Mouse (Mus musculus): ENCODE results near the gene Mpeg1. TPM values are rescaled to one million over a fixed set of nuclear protein-coding genes. Genes with fewer than 3 reads are reported as not detected.

Gene Mpeg1
- polyA plus RNA-seq, 1 experiment from 2014 or later, result 0.97 TPM

DNA sequence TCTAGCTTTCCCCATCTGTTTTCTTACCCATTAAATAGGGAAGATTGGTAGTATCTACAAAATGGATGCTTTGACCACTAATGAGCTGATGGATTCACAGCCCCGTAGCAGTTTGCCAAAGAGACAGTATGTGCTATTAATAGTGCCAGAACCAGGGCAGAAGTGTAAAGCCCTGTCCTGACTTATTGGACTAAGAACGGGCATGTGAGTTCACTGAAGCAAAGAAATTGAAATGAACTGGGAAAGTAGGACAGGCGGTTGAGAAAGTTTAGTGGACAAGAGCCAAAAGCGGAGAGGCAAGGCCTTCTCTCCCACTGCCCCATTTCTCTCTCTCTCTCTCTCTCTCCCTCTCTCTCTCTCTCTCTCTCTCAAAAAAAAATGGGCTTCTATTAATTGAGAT lies 23.6 kb downstream of the Mpeg1 start:
- Histone ChIP-seq H3K27ac (ENCODE audit: low read depth) (no peak overlapping the region), H3K4me3 (ENCODE audit: low read depth, low read length) (no peak overlapping the region), H3K9ac (ENCODE audit: low read length) (no peak overlapping the region), H3K36me3 (ENCODE audit: control insufficient read depth, insufficient read depth, low read length) (peaks cover 72% of the 10 kb centered on the region), H3K27me3 (replicated peaks; ENCODE audit: control insufficient read depth, insufficient read depth, low read length) (no peaks in the 10 kb centered on the region), H3K4me1 (replicated peaks; ENCODE audit: control insufficient read depth, insufficient read depth, low read length) (peaks cover 13% of the 10 kb centered on the region), H3K9me3 (ENCODE audit: control insufficient read depth, low read length) (no peaks in the 10 kb centered on the region), H3K4me2 (ENCODE audit: low read length) (no peak overlapping the region)
- no peak for DNase-seq (ENCODE audit: low spot score)
- WGBS, result 81% methylated on average over 4 of the region's 4 CpGs
- no peak for ATAC-seq (replicated peaks; ENCODE audit: low FRiP score, low TSS enrichment, low read depth)

DNA sequence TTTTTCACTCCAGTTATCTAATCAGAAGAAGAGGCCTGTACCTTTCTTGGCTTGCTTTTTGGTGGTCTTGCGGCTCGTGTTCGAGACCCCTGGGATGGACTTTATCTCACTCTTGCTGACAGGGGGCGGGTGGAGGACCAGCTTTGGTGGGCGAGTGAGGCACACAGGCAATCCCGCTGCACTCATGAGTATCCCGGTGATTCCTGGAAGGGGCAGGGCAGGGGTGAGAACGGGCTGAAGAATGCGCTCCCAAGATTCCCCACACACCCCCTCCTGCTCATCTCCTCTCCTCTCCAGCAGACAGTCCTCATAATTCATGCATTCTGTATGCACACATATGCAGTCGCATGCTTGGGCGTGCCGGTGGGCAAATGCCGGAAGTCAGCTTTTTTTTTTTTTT lies 24.6 kb downstream of the Mpeg1 start:
- peaks cover 69% of the 10 kb centered on the region for H3K36me3 ChIP-seq (ENCODE audit: control insufficient read depth, insufficient read depth, low read length)
- H3K4me2 ChIP-seq (ENCODE audit: low read length), result no peak overlapping the region
- H3K27me3 ChIP-seq (replicated peaks; ENCODE audit: control insufficient read depth, insufficient read depth, low read length), result no peaks in the 10 kb centered on the region
- H3K4me3 ChIP-seq (ENCODE audit: low read depth, low read length), result no peak overlapping the region
- DNase-seq (ENCODE audit: low spot score) (no peak), ATAC-seq (replicated peaks; ENCODE audit: low FRiP score, low TSS enrichment, low read depth) (no peak)
- no peaks in the 10 kb centered on the region for H3K9me3 ChIP-seq (ENCODE audit: control insufficient read depth, low read length)
- H3K27ac ChIP-seq (ENCODE audit: low read depth), result no peak overlapping the region
- peaks cover 13% of the 10 kb centered on the region for H3K4me1 ChIP-seq (replicated peaks; ENCODE audit: control insufficient read depth, insufficient read depth, low read length)
- 68% methylated on average over 13 of the region's 13 CpGs for WGBS
- H3K9ac ChIP-seq (ENCODE audit: low read length), result no peak overlapping the region

DNA sequence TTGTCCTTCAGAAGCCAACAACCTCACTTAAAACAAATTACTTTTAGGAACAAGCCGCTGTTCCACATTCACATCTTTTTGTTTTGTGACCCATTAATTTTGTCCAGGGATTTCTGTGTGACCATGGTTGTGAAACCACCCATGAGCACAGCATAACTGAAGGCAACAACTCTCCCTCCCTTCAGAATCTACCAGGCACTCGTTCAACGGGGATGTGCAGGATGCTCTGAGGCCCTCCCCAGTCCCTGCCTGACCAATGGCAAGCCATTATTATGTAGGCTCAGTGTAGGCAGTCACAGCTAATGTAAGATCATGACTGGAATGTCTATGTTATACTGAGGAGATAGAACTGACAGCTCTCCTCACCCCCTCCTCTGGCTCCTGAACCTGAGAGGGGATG lies 25.1 kb downstream of the Mpeg1 start:
- 71% methylated on average over 3 of the region's 3 CpGs for WGBS
- DNase-seq (ENCODE audit: low spot score), result no peak
- Histone ChIP-seq H3K4me3 (ENCODE audit: low read depth, low read length) (no peak overlapping the region), H3K9ac (ENCODE audit: low read length) (no peak overlapping the region), H3K4me2 (ENCODE audit: low read length) (no peak overlapping the region), H3K27ac (ENCODE audit: low read depth) (no peak overlapping the region), H3K4me1 (replicated peaks; ENCODE audit: control insufficient read depth, insufficient read depth, low read length) (peaks cover 13% of the 10 kb centered on the region), H3K36me3 (ENCODE audit: control insufficient read depth, insufficient read depth, low read length) (peaks cover 69% of the 10 kb centered on the region), H3K27me3 (replicated peaks; ENCODE audit: control insufficient read depth, insufficient read depth, low read length) (no peaks in the 10 kb centered on the region), H3K9me3 (ENCODE audit: control insufficient read depth, low read length) (no peaks in the 10 kb centered on the region)
- ATAC-seq (replicated peaks; ENCODE audit: low FRiP score, low TSS enrichment, low read depth), result no peak

DNA sequence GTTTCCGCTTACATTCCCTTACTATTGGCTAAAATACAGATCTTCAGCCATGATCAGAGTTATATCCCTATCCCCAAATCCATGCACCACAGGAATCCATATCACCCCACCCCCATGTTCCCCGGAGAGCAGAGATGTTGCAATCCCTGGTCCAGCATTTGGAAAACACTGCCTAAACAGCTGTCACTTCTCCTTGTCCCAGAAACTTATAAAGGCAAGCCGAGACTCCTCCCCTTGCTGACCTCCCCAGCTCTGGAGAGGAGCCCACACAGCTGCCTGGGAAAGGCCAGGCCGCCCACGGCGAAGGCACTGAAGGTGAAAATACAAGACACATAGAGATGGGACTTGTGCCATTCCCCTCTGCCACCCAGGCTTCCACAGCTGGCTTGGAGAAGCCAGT lies 26.3 kb downstream of the Mpeg1 start:
- 56% methylated on average over 6 of the region's 6 CpGs for WGBS
- Histone ChIP-seq H3K27ac (ENCODE audit: low read depth) (peak overlapping the region; percentile 93; the same call in 1 of the 2 replicates), H3K9me3 (ENCODE audit: control insufficient read depth, low read length) (no peaks in the 10 kb centered on the region)

DNA sequence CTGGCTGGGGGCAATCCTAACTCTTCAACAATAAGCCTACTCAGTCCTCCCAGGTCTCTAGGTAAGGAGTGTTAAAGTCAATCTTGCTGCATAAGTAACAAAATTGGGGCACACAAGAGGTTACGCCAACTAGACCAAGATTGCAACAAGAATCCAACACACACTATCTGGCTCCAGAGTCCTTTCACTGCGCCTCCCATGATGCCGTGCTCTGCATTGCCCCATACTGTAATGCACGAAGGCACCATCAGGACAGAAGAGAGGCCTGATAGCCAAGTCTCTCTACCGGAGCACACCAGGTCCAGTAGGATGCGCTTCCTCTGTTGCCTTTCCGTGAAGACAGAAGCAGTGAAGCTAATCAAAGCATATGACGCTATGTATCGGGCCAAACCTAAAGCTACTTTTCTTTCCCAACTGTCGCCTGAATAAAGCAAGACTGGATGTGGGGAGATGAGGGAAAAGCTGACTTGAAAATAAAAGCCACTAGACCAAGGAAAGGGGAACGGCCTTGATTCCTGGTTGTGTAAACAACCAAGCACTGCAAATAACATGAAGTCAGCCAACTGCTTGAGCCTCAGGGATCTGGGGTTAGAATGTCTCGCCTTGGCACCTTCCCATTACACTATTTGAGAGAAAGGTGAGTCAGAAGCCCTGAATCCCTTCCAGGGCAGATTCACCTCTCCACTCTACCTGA lies 27.1 kb downstream of the Mpeg1 start:
- H3K27ac ChIP-seq (ENCODE audit: low read depth), result peak overlapping the region; percentile 93
- no peaks in the 10 kb centered on the region for H3K27me3 ChIP-seq (replicated peaks; ENCODE audit: control insufficient read depth, insufficient read depth, low read length)
- H3K4me2 ChIP-seq (ENCODE audit: low read length), result no peak overlapping the region
- no peak overlapping the region for H3K4me3 ChIP-seq (ENCODE audit: low read depth, low read length)
- no peak overlapping the region for H3K9ac ChIP-seq (ENCODE audit: low read length)
- peaks cover 67% of the 10 kb centered on the region for H3K36me3 ChIP-seq (ENCODE audit: control insufficient read depth, insufficient read depth, low read length)
- WGBS, result 83% methylated on average over 12 of the region's 12 CpGs
- no peak for ATAC-seq (replicated peaks; ENCODE audit: low FRiP score, low TSS enrichment, low read depth)
- H3K4me1 ChIP-seq (replicated peaks; ENCODE audit: control insufficient read depth, insufficient read depth, low read length), result peaks cover 13% of the 10 kb centered on the region
- no peak for DNase-seq (ENCODE audit: low spot score)
- H3K9me3 ChIP-seq (ENCODE audit: control insufficient read depth, low read length), result no peaks in the 10 kb centered on the region

More for the DNA sequence above, 26.3 kb downstream of the Mpeg1 start:
- Histone ChIP-seq H3K9ac (ENCODE audit: low read length) (no peak overlapping the region), H3K4me2 (ENCODE audit: low read length) (no peak overlapping the region), H3K27me3 (replicated peaks; ENCODE audit: control insufficient read depth, insufficient read depth, low read length) (no peaks in the 10 kb centered on the region), H3K4me1 (replicated peaks; ENCODE audit: control insufficient read depth, insufficient read depth, low read length) (peaks cover 13% of the 10 kb centered on the region), H3K4me3 (ENCODE audit: low read depth, low read length) (no peak overlapping the region), H3K36me3 (ENCODE audit: control insufficient read depth, insufficient read depth, low read length) (peaks cover 70% of the 10 kb centered on the region)
- DNase-seq (ENCODE audit: low spot score) (peak; percentile 68), ATAC-seq (replicated peaks; ENCODE audit: low FRiP score, low TSS enrichment, low read depth) (no peak)

DNA sequence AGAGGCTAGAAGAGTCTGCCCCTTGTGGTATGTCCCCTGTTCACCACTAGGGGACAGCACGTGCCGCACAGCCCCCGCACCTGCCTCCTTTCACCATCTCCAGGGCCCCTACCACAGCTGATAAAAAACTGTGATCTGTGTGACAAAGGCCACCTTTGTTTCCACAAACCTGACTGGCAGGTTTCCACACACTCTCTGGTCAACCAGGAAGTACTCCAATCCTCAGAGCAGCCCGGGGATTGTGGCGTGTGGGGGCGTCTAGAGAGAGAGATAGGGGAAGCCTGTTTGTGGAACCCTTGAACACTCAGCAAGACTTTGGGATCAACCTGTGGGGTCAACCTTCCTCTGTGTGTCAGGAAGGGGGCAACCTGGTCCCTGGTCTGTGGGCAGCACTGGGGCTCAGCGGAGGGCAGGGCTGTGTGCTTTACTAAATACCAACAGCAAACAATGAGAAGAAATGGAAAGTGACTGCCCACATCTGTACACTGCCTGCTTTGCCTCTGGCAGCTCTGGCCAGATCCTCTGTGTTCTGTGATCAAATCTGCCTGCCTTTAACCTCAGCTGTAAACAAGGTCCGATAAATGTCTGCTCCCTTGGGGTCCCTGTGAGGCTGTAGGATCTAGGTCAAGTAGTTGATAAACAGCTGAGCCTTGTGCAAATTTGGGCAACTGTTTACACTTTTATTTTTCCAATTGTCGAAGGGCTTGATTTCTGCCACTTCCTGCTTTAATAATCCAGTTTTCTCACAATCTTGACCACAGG lies 27.8 kb downstream of the Mpeg1 start:
- Histone ChIP-seq H3K27me3 (replicated peaks; ENCODE audit: control insufficient read depth, insufficient read depth, low read length) (no peaks in the 10 kb centered on the region), H3K36me3 (ENCODE audit: control insufficient read depth, insufficient read depth, low read length) (peaks cover 59% of the 10 kb centered on the region), H3K4me1 (replicated peaks; ENCODE audit: control insufficient read depth, insufficient read depth, low read length) (peaks cover 13% of the 10 kb centered on the region), H3K4me2 (ENCODE audit: low read length) (peak overlapping the region; percentile 34), H3K27ac (ENCODE audit: low read depth) (peak overlapping the region; percentile 93), H3K9me3 (ENCODE audit: control insufficient read depth, low read length) (no peaks in the 10 kb centered on the region), H3K9ac (ENCODE audit: low read length) (0 out of 2 replicates have a peak overlapping the region, but pooled peaks have one; percentile 8), H3K4me3 (ENCODE audit: low read depth, low read length) (no peak overlapping the region)
- WGBS, result 35% methylated on average over 9 of the region's 9 CpGs
- DNase-seq (ENCODE audit: low spot score) (peak; percentile 78), ATAC-seq (replicated peaks; ENCODE audit: low FRiP score, low TSS enrichment, low read depth) (peak; percentile 86)

DNA sequence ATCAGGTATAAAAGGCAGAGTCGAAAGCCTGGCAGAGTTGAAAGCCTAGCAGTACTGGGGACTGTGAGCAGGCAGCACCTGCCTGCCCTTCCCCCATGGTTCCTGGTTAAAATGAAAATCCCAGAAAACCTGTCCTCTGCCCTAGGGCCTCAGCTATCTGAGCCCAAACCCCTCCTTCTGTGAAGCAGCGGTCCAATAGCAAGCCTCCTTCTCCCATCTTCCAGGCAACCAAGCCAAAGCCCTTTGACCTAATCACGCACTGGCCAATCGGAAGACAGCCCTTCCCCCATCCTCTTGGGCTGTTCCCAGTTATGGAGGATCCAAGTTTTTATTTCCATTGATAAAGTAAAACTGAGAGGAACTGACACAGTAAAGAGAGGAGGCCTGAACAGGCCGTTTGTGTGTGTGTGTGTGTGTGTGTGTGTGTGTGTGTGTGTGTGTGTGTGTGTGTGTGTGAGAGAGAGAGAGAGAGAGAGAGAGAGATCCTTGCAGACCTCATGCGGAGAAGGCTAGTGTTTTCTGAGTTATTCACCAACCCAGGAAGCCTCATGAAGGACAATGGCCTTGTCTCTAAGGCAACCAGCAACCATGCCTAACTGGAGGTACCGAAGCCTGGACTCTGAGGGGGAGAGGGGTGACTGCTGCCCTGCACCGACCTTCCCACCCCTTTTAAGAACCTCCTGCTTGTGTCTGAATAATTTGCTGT lies 28.5 kb downstream of the Mpeg1 start:
- 23% methylated on average over 8 of the region's 8 CpGs for WGBS
- ATAC-seq (replicated peaks; ENCODE audit: low FRiP score, low TSS enrichment, low read depth) (peak; percentile 82), DNase-seq (ENCODE audit: low spot score) (peak; percentile 68)
- Histone ChIP-seq H3K4me2 (ENCODE audit: low read length) (peak overlapping the region; percentile 34), H3K4me3 (ENCODE audit: low read depth, low read length) (no peak overlapping the region), H3K9me3 (ENCODE audit: control insufficient read depth, low read length) (no peaks in the 10 kb centered on the region), H3K27me3 (replicated peaks; ENCODE audit: control insufficient read depth, insufficient read depth, low read length) (no peaks in the 10 kb centered on the region), H3K9ac (ENCODE audit: low read length) (no peak overlapping the region), H3K36me3 (ENCODE audit: control insufficient read depth, insufficient read depth, low read length) (peaks cover 53% of the 10 kb centered on the region), H3K27ac (ENCODE audit: low read depth) (peak overlapping the region; percentile 93), H3K4me1 (replicated peaks; ENCODE audit: control insufficient read depth, insufficient read depth, low read length) (peaks cover 13% of the 10 kb centered on the region)

DNA sequence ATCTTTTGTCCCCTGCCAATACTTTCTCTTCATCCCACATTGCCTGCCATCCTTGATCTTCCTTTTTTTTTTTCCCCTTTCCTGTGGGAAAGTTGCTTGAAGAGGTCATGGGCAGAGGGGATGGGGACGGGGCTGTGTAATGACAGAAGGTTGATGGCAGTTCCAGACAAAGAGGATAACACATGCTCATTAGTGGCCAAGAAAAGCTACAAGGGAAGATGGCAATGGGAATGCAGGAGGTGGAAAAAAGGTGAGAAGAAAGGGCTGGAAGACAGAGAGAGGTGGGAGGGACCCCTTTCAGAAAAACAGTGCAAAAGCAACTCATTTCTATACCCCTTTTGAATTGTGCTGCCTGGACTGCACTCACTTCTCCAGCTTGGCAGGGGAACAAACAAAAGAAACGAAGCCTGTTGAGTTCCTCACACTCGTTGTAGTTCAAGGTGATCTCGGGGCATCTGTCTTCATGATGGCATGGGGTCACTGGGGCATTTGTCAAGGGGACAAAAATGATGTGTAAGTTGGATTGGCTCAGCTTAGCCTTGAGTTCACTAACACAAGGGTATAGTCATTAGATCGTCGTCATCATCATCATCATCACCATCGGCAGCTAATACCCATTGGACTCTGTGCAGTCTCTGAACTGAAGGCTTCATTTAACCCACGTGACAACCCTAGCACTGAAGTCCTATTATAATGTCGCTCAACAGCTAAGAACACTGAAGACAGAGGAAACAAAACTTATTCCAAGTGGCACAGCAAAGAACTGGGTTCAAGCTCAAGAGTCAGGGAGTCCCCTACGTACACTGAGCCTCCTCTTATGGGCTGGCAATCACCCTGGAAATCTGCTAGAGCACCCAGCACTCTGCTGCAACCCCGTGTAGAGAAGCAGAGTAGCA lies 29.3 kb downstream of the Mpeg1 start:
- Histone ChIP-seq H3K9me3 (ENCODE audit: control insufficient read depth, low read length) (no peaks in the 10 kb centered on the region), H3K27me3 (replicated peaks; ENCODE audit: control insufficient read depth, insufficient read depth, low read length) (no peaks in the 10 kb centered on the region), H3K9ac (ENCODE audit: low read length) (no peak overlapping the region), H3K36me3 (ENCODE audit: control insufficient read depth, insufficient read depth, low read length) (peaks cover 45% of the 10 kb centered on the region), H3K4me2 (ENCODE audit: low read length) (peak overlapping the region; percentile 14), H3K4me3 (ENCODE audit: low read depth, low read length) (no peak overlapping the region), H3K4me1 (replicated peaks; ENCODE audit: control insufficient read depth, insufficient read depth, low read length) (peaks cover 14% of the 10 kb centered on the region), H3K27ac (ENCODE audit: low read depth) (peak overlapping the region; percentile 49; the same call in 1 of the 2 replicates)
- DNase-seq (ENCODE audit: low spot score) (no peak), ATAC-seq (replicated peaks; ENCODE audit: low FRiP score, low TSS enrichment, low read depth) (no peak)
- WGBS, result 81% methylated on average over 11 of the region's 11 CpGs

Measured in intestine, embryonic 14.5 days (tissue).